Mouse (Mus musculus) brain, embryonic 14.5 days (tissue): Measurements from ENCODE around the gene Plxnd1.

ENCODE experiments used
- CTCF ChIP-seq: fragments of 200-500 bp; IDR thresholded peaks from 2 replicates; pipeline ENCODE4 v1.5.1; 2012; ENCODE audit warnings: inconsistent platforms, mild to moderate bottlenecking, moderate library complexity, borderline replicate concordance; ENCODE audit not compliant: insufficient read depth, insufficient read length; ENCODE audit errors: extremely low read depth
- POLR2A ChIP-seq: fragments of 200-500 bp; IDR thresholded peaks from 2 replicates; pipeline ENCODE4 v1.6.1; 2012; ENCODE audit warnings: mild to moderate bottlenecking, inconsistent platforms, borderline replicate concordance; ENCODE audit not compliant: poor library complexity, insufficient read depth, insufficient read length, severe bottlenecking; ENCODE audit errors: extremely low read depth

GRCm38 (mm10) chr6:115944638-115945037 is 50.2 kb downstream of the Plxnd1 start, which contains the start of gene H1foo:
- no peak for TF ChIP-seq CTCF
- TF ChIP-seq POLR2A = no peak
